Mouse (Mus musculus) erythroblast, embryonic 14.5 days (primary cell): ENCODE results near the gene Srebf2.

Experiments used
- GATA1 ChIP-seq: IDR thresholded peaks from 2 replicates; pipeline ENCODE4 v1.6.1; 2012; ENCODE audit warnings: low read length, inconsistent platforms, mixed read lengths
- TAL1 ChIP-seq: IDR thresholded peaks from 3 replicates; pipeline ENCODE4 v1.6.1; 2012; ENCODE audit warnings: low read length, inconsistent platforms, mixed read lengths

- TF ChIP-seq GATA1 (no peak), TAL1 (no peak)
These were observed 36.6 kb downstream of the Srebf2 start for GRCm38 (mm10) chr15:82183596-82183995.
